Mouse (Mus musculus): ENCODE data around the gene Adig.

GRCm38 (mm10) chr2:158477640-158478039, 24.8 kb upstream of the Adig start:
- TF ChIP-seq CTCF (IDR thresholded peaks at IDR 0.05; ENCODE audit: borderline replicate concordance, insufficient read depth, low read depth, low read length) (no peak), POLR2A (IDR thresholded peaks at IDR 0.05; ENCODE audit: borderline replicate concordance, insufficient read depth, low read length) (no peak)

All from cerebellum, adult 2 months (tissue).